Mouse (Mus musculus) G1E (cell line): ENCODE data around the gene Bnip2. TPM values are rescaled to one million over a fixed set of nuclear protein-coding genes. Genes with fewer than 3 reads are reported as not detected.

Source experiments
- ATAC-seq: 2 replicates; pipeline ENCODE4 v1.8.0; 2016; ENCODE audit warnings: mild to moderate bottlenecking; ENCODE audit not compliant: insufficient number of reproducible peaks, poor library complexity, low FRiP score, severe bottlenecking; ENCODE audit errors: extremely low read depth
- DNase-seq: peaks from one replicate; pipeline ENCODE4 v3.0.0; 2012; ENCODE audit warnings: low spot score
- H3K27me3 ChIP-seq: 2 replicates; pipeline ENCODE4 v1.6.1; 2012; ENCODE audit warnings: mild to moderate bottlenecking, low read length, inconsistent platforms; ENCODE audit not compliant: insufficient read depth
- H3K36me3 ChIP-seq: replicated peaks from 2 replicates; pipeline ENCODE3; 2012; ENCODE audit warnings: mild to moderate bottlenecking, inconsistent platforms
- H3K4me1 ChIP-seq: 2 replicates; pipeline ENCODE4 v1.6.1; 2012; ENCODE audit warnings: low read depth, low read length, inconsistent platforms, mixed read lengths; ENCODE audit not compliant: insufficient read depth
- H3K4me3 ChIP-seq: 2 replicates; pipeline ENCODE4 v1.5.1; 2012; ENCODE audit warnings: low read depth, mild to moderate bottlenecking, inconsistent platforms, low read length, moderate library complexity, mixed read lengths
- H3K9me3 ChIP-seq: replicated peaks from 2 replicates; pipeline ENCODE4 v1.6.1; 2012; ENCODE audit warnings: inconsistent platforms
- CTCF ChIP-seq: IDR thresholded peaks from 2 replicates; pipeline ENCODE4 v1.5.1; 2012; ENCODE audit warnings: low read depth, low read length, inconsistent platforms, mixed read lengths
- GATA1 ChIP-seq: IDR thresholded peaks from 2 replicates; pipeline ENCODE4 v1.6.1; 2012; ENCODE audit warnings: borderline replicate concordance, low read length, inconsistent platforms, mixed read lengths
- GATA2 ChIP-seq: IDR thresholded peaks from 2 replicates; pipeline ENCODE4 v1.6.1; 2012; ENCODE audit warnings: low read depth, low read length, inconsistent platforms, borderline replicate concordance
- POLR2AphosphoS5 ChIP-seq: IDR thresholded peaks from 2 replicates; pipeline ENCODE4 v1.6.1; 2012; ENCODE audit warnings: low read depth, low read length, inconsistent platforms; ENCODE audit not compliant: insufficient replicate concordance
- TAL1 ChIP-seq: conservative IDR thresholded peaks from 2 replicates; pipeline ENCODE4 v1.6.1; 2012; ENCODE audit warnings: low read depth, low read length, inconsistent platforms, mixed read lengths
- polyA plus RNA-seq: library from polyadenylated mRNA; stranded (reverse); fragments of >175 nt; gene quantifications from 2 replicates; pipeline ENCODE4 v1.2.3, GENCODE M21; 2012
- total RNA-seq, 2 experiments: library from RNA; stranded (forward) in 1 of 2; stranded (reverse) in 1 of 2; fragments of 200-1000 nt in 1 of 2; fragments of >200 nt in 1 of 2; fragmentation: Nextera tagmentation in 1 of 2; gene quantifications; 2 replicates each; pipeline ENCODE4 v1.2.3; 2014 to 2017

Gene Bnip2
- 103 and 106 TPM in 2 replicates for total RNA-seq (2014; fragmentation: Nextera tagmentation)
- total RNA-seq (2017): 167 and 186 TPM in 2 replicates
- polyA plus RNA-seq: 37.0 and 38.0 TPM in 2 replicates

GRCm38 (mm10) chr9:69989303-69990121 lies at the start of gene Bnip2:
Gene Bnip2 (plus strand): TSS chr9:69989466.
- H3K4me3 ChIP-seq: peak within 1 kb of the TSS; percentile 98
- TF ChIP-seq POLR2AphosphoS5: no peak
- TF ChIP-seq GATA1: no peak
- TF ChIP-seq TAL1: no peak
- TF ChIP-seq CTCF: no peak
- no peak for TF ChIP-seq GATA2
- H3K36me3 ChIP-seq: peaks cover 24% of the 10 kb centered on the region
- peaks cover 6% of the 10 kb centered on the region; the same call in 1 of the 2 replicates for H3K27me3 ChIP-seq
- ATAC-seq (peak; percentile 60), DNase-seq (peak; percentile 88)
- H3K4me1 ChIP-seq: peaks cover 47% of the 10 kb centered on the region
- no peaks in the 10 kb centered on the region for H3K9me3 ChIP-seq

- Histone ChIP-seq H3K36me3 (no peaks in the 10 kb centered on the region), H3K4me3 (no peak overlapping the region), H3K27me3 (no peaks in the 10 kb centered on the region), H3K4me1 (no peaks in the 10 kb centered on the region), H3K9me3 (no peaks in the 10 kb centered on the region)
- DNase-seq (no peak), ATAC-seq (no peak)
- TF ChIP-seq TAL1: no peak
- TF ChIP-seq GATA1: no peak
- no peak for TF ChIP-seq CTCF
- no peak for TF ChIP-seq GATA2
- TF ChIP-seq POLR2AphosphoS5: no peak
Measured at GRCm38 (mm10) chr9:69940839-69941490, 48.3 kb upstream of the Bnip2 start.

GRCm38 (mm10) chr9:69941556-69941955 lies 47.7 kb upstream of the Bnip2 start:
- Histone ChIP-seq H3K4me1 (no peaks in the 10 kb centered on the region), H3K4me3 (no peak overlapping the region), H3K9me3 (no peaks in the 10 kb centered on the region), H3K27me3 (no peaks in the 10 kb centered on the region), H3K36me3 (no peaks in the 10 kb centered on the region)
- ATAC-seq (no peak), DNase-seq (no peak)
- TF ChIP-seq TAL1: no peak
- TF ChIP-seq GATA1: no peak
- no peak for TF ChIP-seq GATA2
- TF ChIP-seq CTCF: no peak
- no peak for TF ChIP-seq POLR2AphosphoS5

- no peaks in the 10 kb centered on the region for H3K36me3 ChIP-seq
- DNase-seq (peak; percentile 3), ATAC-seq (no peak)
- H3K4me3 ChIP-seq: no peak overlapping the region
- H3K4me1 ChIP-seq: no peaks in the 10 kb centered on the region
- H3K9me3 ChIP-seq: no peaks in the 10 kb centered on the region
- TF ChIP-seq POLR2AphosphoS5: no peak
- TF ChIP-seq GATA2: no peak
- peak; percentile 52 for TF ChIP-seq CTCF
- no peaks in the 10 kb centered on the region for H3K27me3 ChIP-seq
Measured at GRCm38 (mm10) chr9:69948964-69949363, 40.3 kb upstream of the Bnip2 start.

- ATAC-seq (no peak), DNase-seq (no peak)
- no peaks in the 10 kb centered on the region for H3K36me3 ChIP-seq
- H3K4me3 ChIP-seq: no peak overlapping the region
- no peaks in the 10 kb centered on the region for H3K27me3 ChIP-seq
- H3K4me1 ChIP-seq: no peaks in the 10 kb centered on the region
- H3K9me3 ChIP-seq: no peaks in the 10 kb centered on the region
- TF ChIP-seq POLR2AphosphoS5 (no peak), GATA1 (no peak), TAL1 (no peak), GATA2 (no peak), CTCF (no peak)
Measured at GRCm38 (mm10) chr9:69949641-69950040, 39.6 kb upstream of the Bnip2 start.

- peaks cover 11% of the 10 kb centered on the region; the same call in 1 of the 2 replicates for H3K27me3 ChIP-seq
- no peak for DNase-seq
- H3K4me3 ChIP-seq: no peak overlapping the region
- H3K9me3 ChIP-seq: no peaks in the 10 kb centered on the region
- no peak for TF ChIP-seq CTCF
- TF ChIP-seq TAL1: no peak
- no peak for TF ChIP-seq GATA2
- TF ChIP-seq GATA1: no peak
- TF ChIP-seq POLR2AphosphoS5: no peak
- ATAC-seq: no peak
- no peaks in the 10 kb centered on the region for H3K4me1 ChIP-seq
- no peaks in the 10 kb centered on the region for H3K36me3 ChIP-seq
Measured at GRCm38 (mm10) chr9:69961007-69961406, 28.3 kb upstream of the Bnip2 start.
